Mouse (Mus musculus) bone marrow, adult 2 months (tissue): Measurements from ENCODE around the gene Ttn.

Experiments
- CTCF ChIP-seq: fragments of 200-500 bp; IDR thresholded peaks from 2 replicates; pipeline ENCODE4 v1.5.1; 2011; ENCODE audit warnings: low read length, control low read depth; ENCODE audit not compliant: control insufficient read depth, insufficient read depth
- POLR2A ChIP-seq: fragments of 200-500 bp; IDR thresholded peaks from 2 replicates; pipeline ENCODE4 v1.6.1; 2011; ENCODE audit warnings: low read depth, mild to moderate bottlenecking, control low read depth, low read length, borderline replicate concordance; ENCODE audit not compliant: control insufficient read depth

- TF ChIP-seq POLR2A (no peak), CTCF (no peak)
These were observed 161.9 kb downstream of the Ttn start for GRCm38 (mm10) chr2:76820472-76820871.
